Mouse (Mus musculus) embryonic fibroblast, embryonic 13.5 days (primary cell): Measurements from ENCODE around the gene Lemd2. TPM values are rescaled to one million over a fixed set of nuclear protein-coding genes. Genes with fewer than 3 reads are reported as not detected.

Experiments used
- H3K27ac ChIP-seq: 2 replicates; pipeline ENCODE4 v1.5.1; 2012; ENCODE audit warnings: low read length, control low read depth, inconsistent platforms; ENCODE audit not compliant: insufficient read depth
- H3K4me1 ChIP-seq: 2 replicates; pipeline ENCODE4 v1.6.1; 2011; ENCODE audit warnings: low read length; ENCODE audit not compliant: control insufficient read depth, insufficient read depth
- H3K4me3 ChIP-seq: 2 replicates; pipeline ENCODE4 v1.5.1; 2011; ENCODE audit warnings: mild to moderate bottlenecking, control low read depth, low read length; ENCODE audit not compliant: insufficient read depth
- CTCF ChIP-seq: IDR thresholded peaks from 2 replicates; pipeline ENCODE4 v1.5.1; 2011; ENCODE audit warnings: mild to moderate bottlenecking, control low read depth, low read length, moderate library complexity, borderline replicate concordance; ENCODE audit not compliant: insufficient read depth
- POLR2A ChIP-seq: IDR thresholded peaks from 2 replicates; pipeline ENCODE4 v1.6.1; 2011; ENCODE audit warnings: low read depth, mild to moderate bottlenecking, control low read depth, low read length, moderate library complexity
- polyA plus RNA-seq: library from polyadenylated mRNA; stranded (reverse); fragments of >200 nt; gene quantifications from 2 replicates; pipeline ENCODE4 v1.2.4, GENCODE M21; 2011; ENCODE audit warnings: low read depth; ENCODE audit not compliant: missing spikeins, insufficient read length

The Lemd2 gene
- polyA plus RNA-seq, 1 experiment = 48.7 TPM

- TF ChIP-seq POLR2A = no peak
- TF ChIP-seq CTCF = no peak
- Histone ChIP-seq H3K27ac (no peak overlapping the region), H3K4me3 (no peak overlapping the region), H3K4me1 (no peaks in the 10 kb centered on the region)
Measured at GRCm38 (mm10) chr17:27191189-27191588, 13.1 kb downstream of the Lemd2 start.

GRCm38 (mm10) chr17:27189640-27190216, 14.5 kb downstream of the Lemd2 start:
- no peak overlapping the region for H3K4me3 ChIP-seq
- no peak for TF ChIP-seq POLR2A
- TF ChIP-seq CTCF = peak; percentile 99
- no peak overlapping the region for H3K27ac ChIP-seq
- H3K4me1 ChIP-seq = no peaks in the 10 kb centered on the region

- no peak overlapping the region for H3K27ac ChIP-seq
- no peaks in the 10 kb centered on the region for H3K4me1 ChIP-seq
- no peak overlapping the region for H3K4me3 ChIP-seq
- TF ChIP-seq CTCF (no peak), POLR2A (no peak)
Measured at GRCm38 (mm10) chr17:27188883-27189282, 15.4 kb downstream of the Lemd2 start.

- TF ChIP-seq POLR2A = no peak
- TF ChIP-seq CTCF = no peak
- Histone ChIP-seq H3K27ac (no peak overlapping the region), H3K4me3 (no peak overlapping the region), H3K4me1 (no peaks in the 10 kb centered on the region)
Measured at GRCm38 (mm10) chr17:27187059-27187458, 17.2 kb downstream of the Lemd2 start.

- TF ChIP-seq POLR2A (no peak), CTCF (no peak)
- Histone ChIP-seq H3K27ac (no peak overlapping the region), H3K4me3 (no peak overlapping the region), H3K4me1 (no peaks in the 10 kb centered on the region)
Measured at GRCm38 (mm10) chr17:27186068-27186467, 18.2 kb downstream of the Lemd2 start.

GRCm38 (mm10) chr17:27183667-27184292, 20.5 kb downstream of the Lemd2 start:
- H3K4me3 ChIP-seq = no peak overlapping the region
- TF ChIP-seq POLR2A (no peak), CTCF (no peak)
- H3K4me1 ChIP-seq = no peaks in the 10 kb centered on the region; the same call in 1 of the 2 replicates
- H3K27ac ChIP-seq = no peak overlapping the region

GRCm38 (mm10) chr17:27182401-27182800, 21.9 kb downstream of the Lemd2 start:
- H3K4me3 ChIP-seq = no peak overlapping the region
- TF ChIP-seq POLR2A (no peak), CTCF (no peak)
- no peaks in the 10 kb centered on the region; the same call in 1 of the 2 replicates for H3K4me1 ChIP-seq
- no peak overlapping the region for H3K27ac ChIP-seq

- Histone ChIP-seq H3K4me3 (no peak overlapping the region), H3K27ac (no peak overlapping the region), H3K4me1 (no peaks in the 10 kb centered on the region; the same call in 1 of the 2 replicates)
- peak; percentile 84 for TF ChIP-seq CTCF
- TF ChIP-seq POLR2A = no peak
Measured at GRCm38 (mm10) chr17:27181666-27182065, 22.6 kb downstream of the Lemd2 start.

- Histone ChIP-seq H3K4me3 (no peak overlapping the region), H3K27ac (no peak overlapping the region), H3K4me1 (no peaks in the 10 kb centered on the region; the same call in 1 of the 2 replicates)
- TF ChIP-seq CTCF (no peak), POLR2A (no peak)
Measured at GRCm38 (mm10) chr17:27179681-27180280, 24.5 kb downstream of the Lemd2 start.

- no peak overlapping the region for H3K4me3 ChIP-seq
- no peak overlapping the region for H3K27ac ChIP-seq
- TF ChIP-seq POLR2A (no peak), CTCF (no peak)
- no peaks in the 10 kb centered on the region; the same call in 1 of the 2 replicates for H3K4me1 ChIP-seq
Measured at GRCm38 (mm10) chr17:27178427-27179177, 25.7 kb downstream of the Lemd2 start.
